Mouse (Mus musculus): ENCODE data around the gene Vasn.

GRCm38 (mm10) chr16:4596836-4597235, 42.9 kb upstream of the Vasn start:
- TF ChIP-seq CTCF (IDR thresholded peaks at IDR 0.05; ENCODE audit: borderline replicate concordance, insufficient read depth, low read length) = no peak
- no peak for TF ChIP-seq POLR2A (IDR thresholded peaks at IDR 0.05; ENCODE audit: low read depth, low read length)
